Mouse (Mus musculus) hindbrain, postnatal 0 days (tissue): ENCODE measurements at regions not wholly inside any gene's neighbourhood (a gene's known extent, or its start where the extent isn't known, plus 50 kb on each side); places are given as distances from the start of the nearest gene placed in this dataset.
A peak's percentile ranks its signal among the peaks of the same experiment; 100 is the strongest.
"Not testable (repeated sequence)": the region's sequence is repeated elsewhere in the genome, so short reads cannot be mapped to it uniquely, and the experiment has no call there.

Experiments
- ATAC-seq: fragments of 200-750 bp; cut with Nextera tagmentation; 2 replicates; pipeline ENCODE4 v1.8.0; 2017; ENCODE audit warnings: mild to moderate bottlenecking, moderate TSS enrichment, moderate library complexity
- DNase-seq: peaks from one replicate; pipeline ENCODE4 v3.0.0-alpha.2; 2015; ENCODE audit warnings: low spot score
- H3K27ac ChIP-seq: fragments of 300-500 bp; sonication (generic); 2 replicates; pipeline ENCODE4 v1.5.1; 2014; ENCODE audit warnings: mild to moderate bottlenecking
- H3K27me3 ChIP-seq: fragments of 300-500 bp; sonication (generic); 2 replicates; pipeline ENCODE4 v1.6.1; 2014; ENCODE audit warnings: low read length, mixed read lengths; ENCODE audit not compliant: insufficient read depth
- H3K36me3 ChIP-seq: fragments of 300-500 bp; sonication (generic); 2 replicates; pipeline ENCODE4 v1.6.1; 2014; ENCODE audit warnings: low read length, mixed read lengths; ENCODE audit not compliant: insufficient read depth
- H3K4me1 ChIP-seq: fragments of 300-500 bp; sonication (generic); 2 replicates; pipeline ENCODE4 v1.6.1; 2014; ENCODE audit warnings: antibody characterized with exemption, low read length, mixed read lengths; ENCODE audit not compliant: insufficient read depth
- H3K4me2 ChIP-seq: fragments of 300-500 bp; sonication (generic); 2 replicates; pipeline ENCODE4 v1.6.1; 2014; ENCODE audit warnings: low read depth, mild to moderate bottlenecking, low read length, moderate library complexity, mixed read lengths
- H3K4me3 ChIP-seq: fragments of 300-500 bp; sonication (generic); 2 replicates; pipeline ENCODE4 v1.5.1; 2014; ENCODE audit warnings: low read length
- H3K9ac ChIP-seq: fragments of 300-500 bp; sonication (generic); replicated peaks from 2 replicates; pipeline ENCODE4 v1.6.1; 2014; ENCODE audit warnings: mild to moderate bottlenecking, low read length, moderate library complexity, mixed read lengths
- H3K9me3 ChIP-seq: fragments of 300-500 bp; sonication (generic); 2 replicates; pipeline ENCODE4 v1.6.1; 2016; ENCODE audit warnings: low read length, mixed read lengths
- CTCF ChIP-seq: IDR thresholded peaks from 2 replicates; pipeline ENCODE4 v1.5.1; 2016; ENCODE audit warnings: antibody characterized with exemption, control low read depth, low read depth
- WGBS: fragments of 180-500 bp; shearing (Covaris S2); extraction: QIAGEN DNeasy Blood & Tissue Kit; methylation state at CpG from one replicate; pipeline ENCODE4 v1.1.7; 2014; 5-methylcytosine and 5-hydroxymethylcytosine counted together

- 78% methylated on average over 4 of the region's 4 CpGs for WGBS
- H3K4me1 ChIP-seq: no peaks in the 10 kb centered on the region
- H3K9me3 ChIP-seq: no peaks in the 10 kb centered on the region
- no peak for ATAC-seq
- H3K27ac ChIP-seq: no peak overlapping the region
- H3K4me2 ChIP-seq: no peak overlapping the region
- no peak overlapping the region for H3K4me3 ChIP-seq
- no peak for TF ChIP-seq CTCF
- no peak for DNase-seq
- H3K27me3 ChIP-seq: no peaks in the 10 kb centered on the region
- H3K36me3 ChIP-seq: no peaks in the 10 kb centered on the region
- H3K9ac ChIP-seq: no peak overlapping the region
These were observed 794.0 kb upstream of the Kirrel3 start for GRCm38 (mm10) chr9:33691731-33692130.

GRCm38 (mm10) chr9:33717614-33718013 is 768.1 kb upstream of the Kirrel3 start:
- Histone ChIP-seq H3K9me3 (no peaks in the 10 kb centered on the region), H3K27me3 (no peaks in the 10 kb centered on the region), H3K4me1 (no peaks in the 10 kb centered on the region), H3K9ac (no peak overlapping the region), H3K4me2 (no peak overlapping the region), H3K36me3 (no peaks in the 10 kb centered on the region), H3K4me3 (no peak overlapping the region), H3K27ac (no peak overlapping the region)
- TF ChIP-seq CTCF: peak; percentile 50
- WGBS: 82% methylated on average over 2 of the region's 2 CpGs
- no peak for ATAC-seq
- peak; percentile 14 for DNase-seq

GRCm38 (mm10) chr9:33724811-33725210 is 760.9 kb upstream of the Kirrel3 start:
- no peaks in the 10 kb centered on the region for H3K4me1 ChIP-seq
- no peak overlapping the region for H3K4me2 ChIP-seq
- H3K27me3 ChIP-seq: no peaks in the 10 kb centered on the region
- no peak overlapping the region for H3K4me3 ChIP-seq
- H3K9ac ChIP-seq: no peak overlapping the region
- DNase-seq (no peak), ATAC-seq (no peak)
- no peaks in the 10 kb centered on the region for H3K9me3 ChIP-seq
- H3K27ac ChIP-seq: no peak overlapping the region
- WGBS: 72% methylated on average over 1 of the region's 1 CpGs
- H3K36me3 ChIP-seq: no peaks in the 10 kb centered on the region
- TF ChIP-seq CTCF: no peak

GRCm38 (mm10) chr9:33728058-33728457 is 757.6 kb upstream of the Kirrel3 start:
- not testable (repeated sequence) for ATAC-seq

GRCm38 (mm10) chr9:33760701-33761100 is 725.0 kb upstream of the Kirrel3 start:
- no peak for ATAC-seq
- H3K27ac ChIP-seq: no peak overlapping the region
- no peak overlapping the region for H3K4me3 ChIP-seq

More at GRCm38 (mm10) chr9:33728058-33728457, 757.6 kb upstream of the Kirrel3 start:
- H3K27me3 ChIP-seq, H3K4me1 ChIP-seq, H3K36me3 ChIP-seq, H3K27ac ChIP-seq, H3K9ac ChIP-seq, DNase-seq, H3K4me2 ChIP-seq, H3K9me3 ChIP-seq, H3K4me3 ChIP-seq: not testable (repeated sequence)
- 88% methylated on average over 16 of the region's 37 CpGs for WGBS

GRCm38 (mm10) chr9:33766235-33766634 is 719.5 kb upstream of the Kirrel3 start:
- no peak for TF ChIP-seq CTCF
- Histone ChIP-seq H3K4me3 (no peak overlapping the region), H3K9me3 (no peaks in the 10 kb centered on the region), H3K4me2 (no peak overlapping the region), H3K27ac (no peak overlapping the region), H3K36me3 (no peaks in the 10 kb centered on the region), H3K27me3 (no peaks in the 10 kb centered on the region), H3K9ac (no peak overlapping the region), H3K4me1 (no peaks in the 10 kb centered on the region)
- ATAC-seq (no peak), DNase-seq (no peak)
- whole genome bisulfite sequencing: 75% methylated on average over 2 of the region's 2 CpGs

More at GRCm38 (mm10) chr9:33760701-33761100, 725.0 kb upstream of the Kirrel3 start:
- Histone ChIP-seq H3K4me2 (no peak overlapping the region), H3K36me3 (no peaks in the 10 kb centered on the region), H3K27me3 (no peaks in the 10 kb centered on the region), H3K4me1 (no peaks in the 10 kb centered on the region), H3K9ac (no peak overlapping the region), H3K9me3 (no peaks in the 10 kb centered on the region)
- TF ChIP-seq CTCF: no peak
- DNase-seq: no peak

- Histone ChIP-seq H3K4me1 (no peaks in the 10 kb centered on the region), H3K27ac (no peak overlapping the region), H3K4me2 (no peak overlapping the region), H3K9ac (no peak overlapping the region), H3K4me3 (no peak overlapping the region), H3K36me3 (no peaks in the 10 kb centered on the region), H3K27me3 (no peaks in the 10 kb centered on the region), H3K9me3 (no peaks in the 10 kb centered on the region)
- DNase-seq (peak; percentile 6), ATAC-seq (no peak)
- 97% methylated on average over 2 of the region's 2 CpGs for WGBS
- peak; percentile 37 for TF ChIP-seq CTCF
These were observed 715.9 kb upstream of the Kirrel3 start for GRCm38 (mm10) chr9:33769811-33770210.
